Mouse (Mus musculus) bone marrow, adult 2 months (tissue): ENCODE data around the gene Cenph.

Source experiments
- CTCF ChIP-seq: fragments of 200-500 bp; IDR thresholded peaks from 2 replicates; pipeline ENCODE4 v1.5.1; 2011; ENCODE audit warnings: low read length, control low read depth; ENCODE audit not compliant: control insufficient read depth, insufficient read depth
- POLR2A ChIP-seq: fragments of 200-500 bp; IDR thresholded peaks from 2 replicates; pipeline ENCODE4 v1.6.1; 2011; ENCODE audit warnings: low read depth, mild to moderate bottlenecking, control low read depth, low read length, borderline replicate concordance; ENCODE audit not compliant: control insufficient read depth

DNA sequence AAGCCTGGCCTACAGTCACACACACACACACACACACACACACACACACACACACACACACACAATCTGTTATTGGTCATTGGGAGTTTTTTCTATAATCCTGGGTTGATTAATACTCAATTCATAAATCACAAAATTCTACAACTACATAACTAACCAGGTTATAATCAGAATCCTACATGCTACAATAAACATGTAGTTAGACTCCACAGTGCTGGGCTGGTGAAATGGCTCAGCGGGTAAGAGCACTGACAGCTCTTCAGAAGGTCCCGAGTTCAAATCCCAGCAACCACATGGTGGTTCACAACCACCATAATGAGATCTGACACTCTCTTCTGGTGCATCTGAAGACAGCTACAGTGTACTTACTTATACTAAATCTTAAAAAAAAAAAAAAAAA, 42.9 kb downstream of the Cenph start:
- TF ChIP-seq CTCF = no peak
- no peak for TF ChIP-seq POLR2A
